Mouse (Mus musculus): ENCODE measurements around the gene Dcaf1.
A peak's percentile ranks its signal among the peaks of the same experiment; 100 is the strongest.

Gene Dcaf1

DNA sequence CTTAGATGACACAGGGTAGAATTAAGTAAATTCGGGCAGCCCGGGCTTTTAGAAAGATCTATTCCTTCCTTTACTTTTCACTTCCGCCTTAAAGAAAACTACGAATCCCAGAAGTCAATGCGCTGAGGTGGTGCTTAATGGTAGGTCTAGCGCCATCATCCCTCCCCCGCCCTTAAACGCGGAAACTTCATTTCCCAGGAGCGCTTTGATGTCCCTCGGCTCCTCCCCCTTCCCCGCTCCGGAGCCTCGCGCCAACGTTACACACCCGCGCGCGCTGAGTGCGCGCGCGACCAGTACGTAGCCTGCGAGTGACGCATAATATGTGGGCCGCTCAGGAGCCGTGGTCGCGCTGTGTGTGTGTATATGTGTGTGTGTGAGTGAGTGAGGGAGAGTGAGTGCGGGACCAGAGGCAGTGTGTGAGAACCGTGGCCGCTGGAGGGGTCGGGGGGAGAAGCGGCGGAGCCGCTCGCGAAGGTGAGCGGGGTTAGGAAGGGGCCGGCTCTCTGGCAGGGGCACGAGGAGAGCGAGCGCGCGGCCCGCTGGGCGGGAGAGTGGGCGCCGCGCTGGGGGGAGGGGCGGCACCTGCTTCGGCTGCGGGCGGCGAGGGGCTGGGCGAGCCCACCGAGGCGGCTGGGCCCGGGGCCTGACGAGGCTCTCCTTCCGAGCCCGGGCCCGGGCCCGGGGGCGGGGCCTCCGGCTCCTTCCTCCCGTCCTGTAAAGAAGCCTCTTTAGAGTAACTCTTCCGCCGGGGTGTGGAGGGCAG lies at the start of gene Dcaf1:
Gene Dcaf1, plus strand, starts transcription at position 257 of the 763 bp plus-strand sequence.
- peak; percentile 92 to 94 for DNase-seq (ENCODE audit: low spot score in 2 of 2)

DNA sequence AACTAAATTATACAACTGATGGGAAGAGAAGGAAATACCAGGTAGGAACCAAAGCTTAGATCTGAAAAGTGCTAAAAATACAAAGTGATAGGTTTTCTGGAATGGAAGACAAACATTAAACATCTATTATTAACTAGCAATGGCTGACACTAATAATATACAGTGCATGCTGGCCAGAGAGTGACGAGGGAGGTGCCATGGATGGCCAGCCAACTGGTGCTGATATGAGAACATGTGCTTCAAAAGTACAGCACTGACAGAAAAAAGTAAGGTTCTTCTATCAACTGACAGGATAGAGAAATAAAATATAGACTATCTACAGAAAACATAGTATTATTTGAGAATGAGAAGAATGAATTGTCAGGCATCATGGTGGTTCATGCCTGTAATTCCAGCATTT lies 45.6 kb upstream of the Dcaf1 start:
- DNase-seq (ENCODE audit: low spot score in 2 of 2), result no peak

DNA sequence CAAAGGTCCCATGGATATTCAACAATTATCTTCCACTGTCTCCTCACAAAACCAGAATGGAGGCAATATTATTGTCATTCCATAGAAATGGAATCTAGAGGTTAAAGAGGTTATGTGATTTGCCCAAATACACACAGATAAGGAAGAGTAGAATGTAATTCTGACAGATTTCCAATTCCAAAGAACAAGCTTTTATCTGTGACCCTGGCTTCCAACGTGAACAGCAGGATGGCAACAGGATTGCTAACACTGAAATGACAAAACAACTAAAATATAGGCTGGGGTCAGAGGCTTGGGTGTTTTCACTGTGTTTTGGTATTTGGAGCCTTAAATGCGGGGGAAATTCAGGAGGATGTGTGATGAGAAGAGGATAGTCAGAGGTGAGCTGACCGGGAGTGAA lies 44.3 kb upstream of the Dcaf1 start:
- no peak for DNase-seq (ENCODE audit: low spot score in 2 of 2)

DNA sequence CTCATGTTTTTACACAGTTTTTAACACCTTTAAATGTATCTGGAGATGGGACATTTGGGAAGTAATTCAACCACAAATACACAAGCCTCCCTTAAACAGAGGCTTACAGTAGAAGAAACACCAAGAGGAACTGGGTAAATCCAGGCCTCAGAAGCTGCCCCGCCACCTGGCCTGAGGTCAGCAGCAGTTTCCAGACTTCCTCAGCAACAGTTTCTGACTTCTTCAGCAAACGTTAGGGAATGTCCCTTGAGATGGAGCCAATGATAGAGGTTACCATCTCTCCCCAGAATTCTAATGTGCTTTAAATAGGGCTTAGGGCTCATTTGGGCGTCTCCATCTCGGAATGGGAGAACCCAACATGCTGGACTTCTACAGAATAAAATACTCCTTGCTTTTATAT lies 43.4 kb upstream of the Dcaf1 start:
- DNase-seq (ENCODE audit: low spot score in 2 of 2), result no peak

DNA sequence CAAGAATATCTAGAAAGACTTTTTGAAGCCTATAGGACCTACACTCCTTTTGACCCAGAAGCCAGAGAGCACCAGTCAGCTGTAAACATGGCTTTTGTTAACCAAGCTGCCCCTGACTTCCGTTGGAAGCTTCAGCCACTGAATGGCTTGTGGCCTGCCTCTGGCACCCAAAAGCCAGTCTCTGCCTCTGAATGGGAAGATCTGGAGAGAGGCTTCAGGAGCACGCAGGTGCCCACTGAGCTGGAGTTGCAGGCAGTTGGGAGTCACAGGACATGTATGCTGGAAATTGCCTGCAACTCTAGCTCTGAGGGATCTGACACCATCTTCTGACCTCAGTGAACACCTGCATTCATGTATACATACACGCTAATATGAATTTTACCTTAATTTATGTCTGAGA lies 41.6 kb upstream of the Dcaf1 start:
- no peak for DNase-seq (ENCODE audit: low spot score in 2 of 2)

DNA sequence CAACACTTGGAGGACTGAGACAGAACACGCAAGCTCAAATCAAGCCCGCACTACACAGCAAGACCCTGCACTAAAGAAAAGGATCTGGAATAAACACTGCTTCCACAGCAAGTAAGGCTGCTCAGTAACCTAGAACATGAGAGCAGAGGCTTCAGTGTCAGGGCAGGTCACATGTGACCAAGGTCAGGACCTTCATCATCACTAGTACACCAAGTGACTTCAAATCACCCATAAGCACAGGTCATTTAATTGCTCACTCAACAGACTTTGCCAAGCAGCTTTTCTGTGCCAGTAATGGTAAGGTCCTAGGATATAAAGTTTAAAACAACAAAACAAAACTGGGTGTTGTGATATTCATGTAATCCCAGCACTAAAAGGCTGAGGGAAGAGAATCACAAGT lies 38.1 kb upstream of the Dcaf1 start:
- DNase-seq (ENCODE audit: low spot score in 2 of 2), result no peak

DNA sequence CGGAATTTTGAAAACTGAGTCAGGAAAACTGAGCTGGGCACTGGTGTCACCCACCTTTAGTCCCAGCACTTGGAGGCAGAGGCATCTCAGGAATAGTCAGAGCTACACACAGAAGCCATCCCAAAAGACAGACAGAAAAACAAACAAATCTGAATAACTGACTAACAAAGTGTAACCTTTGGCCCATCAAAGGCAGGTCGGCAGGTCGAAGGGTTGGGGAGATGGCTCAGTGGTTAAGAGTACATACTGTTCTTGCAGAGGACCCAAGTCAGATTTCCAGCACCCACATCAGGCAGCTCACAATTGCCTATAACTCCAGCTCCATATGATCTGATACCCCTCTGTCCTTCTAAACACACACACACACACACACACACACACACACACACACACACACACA lies 36.5 kb upstream of the Dcaf1 start:
- DNase-seq (ENCODE audit: low spot score in 2 of 2), result no peak

DNA sequence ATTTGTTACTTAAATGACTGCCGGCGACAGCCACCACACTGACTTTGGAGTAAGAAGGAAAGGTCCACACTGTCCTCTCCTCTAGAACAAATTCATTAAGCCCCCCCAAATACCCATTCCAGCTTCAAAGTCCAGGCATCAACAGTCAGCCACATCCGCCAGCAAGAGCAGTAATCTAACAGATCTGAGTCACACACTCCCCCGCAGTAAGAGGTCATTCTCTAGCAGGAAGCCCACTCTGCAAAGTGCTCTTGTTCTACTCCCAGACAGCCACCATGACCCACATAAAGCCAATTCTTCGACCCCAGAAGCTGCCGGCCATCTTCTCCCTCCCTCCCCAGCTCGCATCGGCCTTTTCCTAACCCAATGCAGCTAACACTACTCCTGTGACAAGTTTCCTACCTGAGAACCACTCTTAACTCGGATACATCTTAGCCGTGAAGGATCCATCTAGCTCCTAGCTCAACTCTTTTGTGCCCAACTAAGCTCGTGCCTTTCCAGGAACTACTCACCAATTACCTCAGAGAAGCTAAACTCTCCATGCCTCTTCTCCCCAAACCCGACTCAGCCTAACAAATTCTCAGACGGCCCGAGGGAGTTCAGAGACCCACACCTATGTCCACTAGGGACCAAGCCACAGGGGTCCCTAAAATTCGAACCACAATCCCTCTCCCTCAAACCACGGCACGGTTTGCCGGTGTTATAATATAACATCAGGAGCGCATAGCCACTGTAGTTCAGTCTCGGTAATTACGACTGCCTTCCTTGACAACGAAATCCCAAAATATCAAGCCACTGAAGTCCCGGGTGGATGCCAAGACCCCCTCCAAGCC lies 33.5 kb upstream of the Dcaf1 start:
- DNase-seq (ENCODE audit: low spot score in 2 of 2), result no peak

DNA sequence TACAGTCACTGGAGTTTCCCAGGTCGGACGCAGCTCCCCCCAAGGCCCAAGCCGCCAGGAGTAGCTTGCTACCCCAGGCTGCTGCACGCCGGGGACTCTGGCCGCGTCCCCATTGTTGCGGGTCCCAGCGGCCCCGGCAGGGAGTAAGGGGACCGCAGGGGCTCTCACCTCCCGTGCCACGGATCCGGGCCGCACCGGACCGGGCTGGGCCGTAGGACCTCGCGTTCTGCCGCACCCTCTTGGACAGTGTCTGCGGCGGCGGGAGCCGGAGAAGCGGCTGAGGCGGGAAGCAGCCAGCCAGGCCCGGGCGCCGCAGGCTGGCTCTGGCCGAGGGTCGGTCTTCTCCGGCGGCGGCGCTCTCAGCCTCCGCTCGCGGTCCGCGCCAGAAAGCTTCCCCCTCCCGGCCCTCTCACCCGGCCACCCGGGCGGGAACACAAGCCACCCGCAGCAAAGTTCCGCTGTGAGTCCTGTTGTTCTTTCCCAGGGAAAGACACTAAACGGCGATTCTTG lies 32.8 kb upstream of the Dcaf1 start, which contains the start of gene Rad54l2:
Gene Rad54l2, minus strand, starts transcription at position 383 of the 510 bp plus-strand sequence.
- peak; percentile 65 to 80 for DNase-seq (ENCODE audit: low spot score in 2 of 2)

DNA sequence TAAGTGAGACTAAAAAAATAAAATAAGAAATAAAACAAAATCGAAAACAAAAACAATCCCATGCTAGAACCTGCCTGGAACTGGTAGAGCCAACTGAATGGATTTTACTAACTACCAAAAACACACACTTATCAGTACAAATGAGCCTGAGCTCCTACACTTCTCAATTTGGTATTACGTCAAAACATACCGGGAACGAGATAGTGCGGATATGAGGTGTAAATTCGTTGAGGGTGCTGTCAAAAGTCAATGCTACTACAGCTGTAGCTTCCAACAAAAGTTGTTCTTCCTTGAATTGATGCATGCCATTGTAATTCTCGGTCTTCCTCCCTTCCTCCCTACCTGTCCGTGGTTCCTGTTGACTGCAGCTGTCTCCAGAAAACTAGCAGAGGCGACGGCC lies 32.3 kb upstream of the Dcaf1 start:
- no peak for DNase-seq (ENCODE audit: low spot score in 2 of 2)

DNA sequence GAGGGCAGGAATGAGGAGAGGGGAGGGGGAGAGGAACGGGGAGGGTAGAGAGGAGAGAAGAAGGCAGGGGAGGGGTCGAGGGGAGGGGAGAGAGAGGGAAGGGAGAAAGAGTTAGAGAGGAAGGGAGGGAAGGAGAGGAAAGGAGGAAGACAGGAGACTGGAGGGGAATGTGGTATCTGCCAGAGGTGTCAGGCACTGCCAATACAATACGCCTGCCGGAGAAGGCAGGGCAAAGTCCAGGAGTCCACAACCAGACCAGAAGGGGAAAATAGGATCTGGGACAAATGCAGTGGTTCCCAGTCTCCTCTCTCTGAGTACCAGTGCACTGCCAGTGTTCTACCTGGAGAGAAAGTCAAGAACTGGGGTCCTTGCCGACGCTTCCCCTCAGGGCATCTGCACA lies 30.8 kb upstream of the Dcaf1 start:
- DNase-seq (ENCODE audit: low spot score in 2 of 2), result no peak

DNA sequence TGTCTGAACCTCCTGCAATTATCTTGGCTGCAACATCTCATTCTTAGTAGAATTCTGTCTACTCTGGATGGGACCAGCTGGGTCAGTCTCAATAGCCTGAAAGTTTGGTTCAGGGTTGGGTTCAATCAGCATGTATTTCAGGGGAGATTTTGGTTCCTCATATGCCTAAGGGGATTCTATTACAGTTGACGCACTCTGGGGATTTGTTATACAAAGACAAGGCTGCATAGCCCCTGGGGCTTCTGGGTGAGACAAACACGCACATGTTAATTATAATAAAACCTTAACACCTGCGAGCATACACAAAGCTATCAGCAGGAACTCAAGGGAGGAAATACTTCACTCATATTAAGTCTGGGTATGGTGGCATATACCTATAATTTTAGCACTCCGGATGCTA lies 15.2 kb upstream of the Dcaf1 start:
- DNase-seq (ENCODE audit: low spot score in 2 of 2), result no peak

DNA sequence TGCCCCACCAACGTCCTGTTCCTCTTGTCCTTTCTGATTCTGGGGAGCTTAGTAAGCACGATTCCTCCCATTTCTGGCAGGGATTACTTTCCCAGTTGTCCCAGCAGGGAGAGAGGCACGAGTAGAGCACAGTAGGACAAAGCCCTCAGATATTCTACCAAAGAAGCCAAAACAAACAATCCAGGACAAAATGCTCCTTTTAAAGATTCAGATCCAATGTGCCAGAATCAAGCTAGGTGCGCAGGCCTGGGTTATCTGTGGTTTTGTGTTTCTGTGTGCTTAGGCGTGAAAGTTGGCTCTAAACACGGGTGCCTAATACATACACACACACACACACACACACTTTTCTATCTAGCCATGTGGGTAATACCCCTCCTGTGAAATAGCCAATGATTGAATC lies 3.5 kb upstream of the Dcaf1 start:
- DNase-seq (ENCODE audit: low spot score in 2 of 2), result no peak

DNA sequence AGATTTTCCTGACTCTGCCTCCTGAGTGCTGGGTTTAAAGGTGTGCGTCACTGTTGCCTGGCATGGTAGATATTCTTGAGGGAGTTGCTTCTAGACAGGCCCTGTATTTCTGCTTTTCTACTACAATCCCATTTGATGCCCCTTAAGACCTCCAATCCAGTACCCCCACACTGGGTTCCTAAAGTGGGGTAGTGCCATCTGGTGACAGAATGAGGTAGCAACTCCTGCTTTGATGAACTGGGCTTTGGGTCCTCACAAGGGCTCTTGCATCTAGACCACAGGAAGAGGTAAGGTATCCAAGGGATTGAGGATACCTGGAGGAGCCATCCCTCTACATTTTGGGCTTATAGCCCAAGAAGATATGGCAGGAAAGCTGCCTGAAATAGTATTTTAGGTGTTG lies 2.5 kb upstream of the Dcaf1 start:
- peak in 1 of 2 experiments; percentile 20 for DNase-seq (ENCODE audit: low spot score in 2 of 2)

DNA sequence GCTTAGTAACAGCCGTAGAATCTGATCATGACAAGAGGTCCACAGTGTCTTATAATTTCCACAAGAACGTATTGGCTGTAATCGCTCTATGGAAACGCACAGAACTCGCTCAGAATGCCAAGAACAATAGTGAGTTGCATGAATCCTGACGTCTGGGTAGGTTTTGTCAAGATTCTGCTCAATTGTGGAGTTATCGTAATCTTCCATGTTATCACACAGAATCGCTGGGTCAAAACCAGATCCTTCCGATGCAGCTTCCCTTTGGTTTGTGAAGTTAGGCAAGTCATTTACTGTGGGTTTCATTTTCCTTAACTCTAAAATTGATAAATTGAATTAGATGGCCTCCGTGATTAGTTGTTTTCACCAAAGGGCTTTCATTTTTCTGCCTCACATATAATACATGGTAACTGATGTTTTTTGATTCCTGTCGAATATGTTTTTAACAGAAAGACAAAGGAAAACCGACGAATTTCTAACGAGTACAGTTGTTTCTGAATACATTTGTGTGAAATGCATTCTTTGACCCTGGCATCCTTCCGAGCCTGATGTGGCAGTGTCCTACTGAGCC lies 540 bp upstream of the Dcaf1 start:
- DNase-seq (ENCODE audit: low spot score in 2 of 2), result peak in 1 of 2 experiments; percentile 5

DNA sequence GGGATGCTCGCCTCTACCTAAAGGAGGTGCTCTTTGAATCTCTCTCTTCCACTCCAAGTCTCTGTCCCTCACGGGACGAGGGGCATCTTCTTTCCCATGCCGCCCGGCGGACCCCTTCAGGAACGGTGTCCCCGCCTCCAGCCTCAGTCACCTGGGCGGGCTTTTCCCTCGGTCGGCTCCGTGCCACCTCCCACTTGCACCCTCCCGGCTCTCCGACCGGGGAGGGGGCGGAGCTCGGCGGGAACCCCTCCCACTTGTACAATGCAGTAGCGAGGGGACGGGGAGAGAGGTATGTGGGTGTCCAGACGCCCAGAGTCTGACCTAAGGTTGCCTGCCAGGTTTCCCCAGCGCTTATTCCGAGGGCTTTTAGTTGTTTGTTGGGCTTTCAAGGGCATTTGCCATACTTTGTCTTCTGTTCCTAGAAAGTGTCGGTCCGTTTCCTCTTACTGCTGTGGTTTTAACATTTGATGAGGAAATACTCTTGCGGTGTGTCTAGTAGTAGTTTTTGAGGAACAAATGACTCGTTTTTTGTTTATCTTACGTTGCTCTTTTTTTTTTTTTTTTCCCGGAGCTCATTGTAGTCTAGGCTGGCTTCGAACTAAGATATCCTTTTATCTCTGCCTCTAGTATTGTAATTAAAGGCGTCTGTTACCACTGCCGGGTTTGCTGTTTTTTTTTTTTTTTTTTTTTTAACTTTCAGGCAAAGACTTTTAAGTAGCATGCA lies 869 bp downstream of the Dcaf1 start:
- peak; percentile 72 to 76 for DNase-seq (ENCODE audit: low spot score in 2 of 2)

DNA sequence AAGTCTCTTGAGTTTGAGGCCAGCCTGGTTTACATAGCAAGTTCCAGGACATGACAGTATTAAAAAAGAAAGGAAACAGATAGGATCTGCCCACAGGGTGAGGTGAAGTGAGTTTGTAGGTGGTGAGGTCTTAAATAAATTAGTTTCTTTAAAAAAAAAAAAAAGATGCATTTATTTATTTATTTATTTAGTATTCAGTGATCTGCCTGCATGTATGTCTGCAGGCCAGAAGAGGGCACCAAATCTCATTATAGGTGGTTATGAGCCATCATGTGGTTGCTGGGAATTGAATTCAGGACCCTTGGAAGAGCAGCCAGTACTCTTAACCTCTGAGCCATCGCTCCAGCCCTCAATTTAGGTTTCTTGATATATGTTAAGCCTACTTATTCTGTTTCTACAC lies 18.9 kb downstream of the Dcaf1 start:
- no peak for DNase-seq (ENCODE audit: low spot score in 2 of 2)

DNA sequence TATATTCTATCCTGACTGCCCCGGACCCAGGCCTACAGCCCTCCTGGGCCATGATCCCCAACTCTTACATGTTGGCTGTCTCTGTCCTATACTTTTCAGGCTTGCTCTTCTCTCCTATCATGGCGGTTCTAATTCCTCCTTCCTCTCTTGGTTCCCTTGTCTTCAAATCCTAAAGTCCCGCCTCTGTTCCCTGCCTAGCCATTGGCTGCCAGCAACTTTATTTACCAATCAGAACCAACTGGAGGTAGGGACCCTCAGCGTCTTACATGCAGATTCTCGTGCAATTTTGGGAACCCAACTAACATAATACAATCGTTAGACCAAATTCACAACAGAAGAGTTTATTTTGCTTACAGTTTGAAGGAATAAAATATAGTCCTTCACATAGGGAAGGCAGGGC lies 21.1 kb downstream of the Dcaf1 start:
- no peak for DNase-seq (ENCODE audit: low spot score in 2 of 2)

DNA sequence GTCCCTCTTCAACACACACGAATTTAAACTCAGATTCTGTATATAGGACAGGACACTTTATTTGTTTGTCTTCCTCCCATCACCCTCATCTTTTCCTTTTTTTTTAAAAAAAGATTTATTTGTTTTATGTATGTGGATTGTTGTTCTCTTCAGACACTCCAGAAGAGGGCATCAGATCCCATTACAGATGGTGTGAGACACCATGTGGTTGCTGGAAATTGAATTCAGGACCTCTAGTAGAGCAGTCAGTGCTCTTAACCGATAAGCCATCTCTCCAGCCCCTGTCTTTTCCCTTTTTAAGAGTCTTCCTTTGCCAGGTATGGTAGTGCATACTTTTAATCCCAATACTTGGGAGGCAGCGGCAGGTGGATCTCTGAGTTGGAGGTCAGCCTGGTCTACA lies 35.0 kb downstream of the Dcaf1 start:
- DNase-seq (ENCODE audit: low spot score in 2 of 2), result no peak

DNA sequence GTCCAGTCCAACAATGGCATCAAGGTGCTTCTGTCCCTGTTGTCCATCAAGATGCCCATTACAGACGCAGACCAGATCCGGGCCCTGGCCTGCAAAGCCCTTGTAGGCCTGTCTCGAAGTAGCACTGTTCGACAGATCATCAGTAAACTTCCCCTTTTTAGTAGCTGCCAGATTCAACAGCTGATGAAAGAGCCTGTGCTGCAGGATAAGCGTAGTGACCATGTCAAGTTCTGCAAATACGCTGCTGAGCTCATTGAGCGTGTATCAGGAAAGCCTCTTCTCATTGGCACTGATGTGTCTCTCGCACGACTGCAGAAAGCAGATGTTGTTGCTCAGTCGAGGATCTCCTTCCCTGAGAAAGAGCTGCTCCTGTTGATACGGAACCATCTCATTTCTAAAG lies 36.4 kb downstream of the Dcaf1 start:
- DNase-seq (ENCODE audit: low spot score in 2 of 2), result no peak

DNA sequence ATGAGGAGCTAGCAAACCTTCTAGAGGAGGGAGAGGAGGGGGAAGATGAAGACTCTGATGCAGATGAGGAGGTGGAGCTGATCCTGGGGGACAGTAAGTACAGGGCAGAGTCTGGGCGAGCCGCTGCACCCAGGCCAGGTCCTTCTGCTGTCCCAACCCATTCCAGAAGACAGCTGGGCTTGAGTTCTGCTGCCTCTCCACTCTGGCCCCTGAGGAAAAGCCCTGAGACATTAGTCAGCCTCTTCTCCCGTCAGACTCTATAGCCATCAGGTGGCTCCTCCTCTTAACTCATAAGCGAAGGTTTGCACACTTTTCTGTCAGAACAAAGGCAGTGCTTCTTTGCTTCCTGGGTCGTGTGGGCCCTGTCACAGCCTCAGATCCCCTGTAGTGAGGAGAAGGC lies 52.5 kb downstream of the Dcaf1 start:
- DNase-seq (ENCODE audit: low spot score in 2 of 2), result no peak

DNA sequence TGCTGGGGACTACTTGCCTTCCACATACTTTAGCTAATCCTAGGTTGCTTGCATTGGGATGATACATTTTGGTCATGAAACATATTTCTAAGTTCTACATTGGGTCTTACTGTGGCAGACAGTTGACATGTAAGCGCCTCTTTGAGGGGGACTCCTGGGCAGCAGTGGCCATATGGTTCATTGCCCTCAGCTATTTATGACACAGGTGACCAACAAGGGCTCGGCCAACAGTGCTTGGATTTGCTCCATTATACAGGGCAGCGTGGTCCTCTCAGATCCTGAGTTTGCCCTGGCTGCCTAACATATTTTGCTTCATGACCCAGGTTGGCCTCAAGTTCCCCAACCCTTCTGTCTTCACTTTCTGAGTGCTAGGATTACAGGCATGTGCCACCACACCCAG lies 55.0 kb downstream of the Dcaf1 start:
- no peak for DNase-seq (ENCODE audit: low spot score in 2 of 2)

All from frontal cortex, postnatal 10 days (tissue).